Mouse (Mus musculus) forebrain, postnatal 0 days (tissue): Measurements from ENCODE around the gene Hoxb8. TPM values are rescaled to one million over a fixed set of nuclear protein-coding genes. Genes with fewer than 3 reads are reported as not detected.

ENCODE experiments used
- ATAC-seq: fragments of 200-750 bp; cut with Nextera tagmentation; 2 replicates; pipeline ENCODE4 v1.8.0; 2017; ENCODE audit warnings: mild to moderate bottlenecking, moderate library complexity
- DNase-seq: peaks from one replicate; pipeline ENCODE4 v3.0.0-alpha.2; 2015
- H3K27ac ChIP-seq: fragments of 300-500 bp; sonication (generic); 2 replicates; pipeline ENCODE4 v1.5.1; 2014; ENCODE audit warnings: low read depth, mild to moderate bottlenecking, antibody characterized with exemption, low read length, moderate library complexity, mixed read lengths
- H3K27me3 ChIP-seq: fragments of 300-500 bp; sonication (generic); 2 replicates; pipeline ENCODE4 v1.6.1; 2014; ENCODE audit warnings: mild to moderate bottlenecking, low read length, mixed read lengths; ENCODE audit not compliant: insufficient read depth
- H3K36me3 ChIP-seq: fragments of 300-500 bp; sonication (generic); 2 replicates; pipeline ENCODE4 v1.6.1; 2014; ENCODE audit warnings: mild to moderate bottlenecking, moderate library complexity; ENCODE audit not compliant: insufficient read depth
- H3K4me1 ChIP-seq: fragments of 300-500 bp; sonication (generic); 2 replicates; pipeline ENCODE4 v1.6.1; 2014; ENCODE audit warnings: antibody characterized with exemption; ENCODE audit not compliant: insufficient read depth
- H3K4me2 ChIP-seq: fragments of 300-500 bp; sonication (generic); 2 replicates; pipeline ENCODE4 v1.6.1; 2014; ENCODE audit warnings: low read depth, mild to moderate bottlenecking, moderate library complexity
- H3K4me3 ChIP-seq: fragments of 300-500 bp; sonication (generic); 2 replicates; pipeline ENCODE4 v1.5.1; 2014; ENCODE audit warnings: low read depth, low read length, mixed read lengths
- H3K9ac ChIP-seq: fragments of 300-500 bp; sonication (generic); 2 replicates; pipeline ENCODE4 v1.6.1; 2014; ENCODE audit warnings: mild to moderate bottlenecking
- H3K9me3 ChIP-seq: fragments of 300-500 bp; sonication (generic); 2 replicates; pipeline ENCODE4 v1.6.1; 2016; ENCODE audit warnings: low read length
- CTCF ChIP-seq: sonication (generic); IDR thresholded peaks from 2 replicates; pipeline ENCODE4 v1.5.1; 2016; ENCODE audit warnings: antibody characterized with exemption, control low read depth, low read depth
- WGBS: fragments of 180-500 bp; shearing (Covaris S2); extraction: QIAGEN DNeasy Blood & Tissue Kit; methylation state at CpG from one replicate; pipeline ENCODE4 v1.1.7; 2014; 5-methylcytosine and 5-hydroxymethylcytosine counted together
- polyA plus RNA-seq: library from polyadenylated mRNA; unstranded; fragments of >200 nt; fragmentation: Nextera tagmentation; extraction: Ambion mirVana; gene quantifications from 2 replicates; pipeline ENCODE4 v1.2.1, GENCODE M21; 2015
- total RNA-seq: library from RNA; depleted of rRNA; stranded (reverse); fragments of >200 nt; gene quantifications from 2 replicates; pipeline ENCODE4 v1.2.3, GENCODE M21; 2014

The Hoxb8 gene
- total and polyA plus RNA-seq, 2 experiments from 2014 or later: not detected

DNA sequence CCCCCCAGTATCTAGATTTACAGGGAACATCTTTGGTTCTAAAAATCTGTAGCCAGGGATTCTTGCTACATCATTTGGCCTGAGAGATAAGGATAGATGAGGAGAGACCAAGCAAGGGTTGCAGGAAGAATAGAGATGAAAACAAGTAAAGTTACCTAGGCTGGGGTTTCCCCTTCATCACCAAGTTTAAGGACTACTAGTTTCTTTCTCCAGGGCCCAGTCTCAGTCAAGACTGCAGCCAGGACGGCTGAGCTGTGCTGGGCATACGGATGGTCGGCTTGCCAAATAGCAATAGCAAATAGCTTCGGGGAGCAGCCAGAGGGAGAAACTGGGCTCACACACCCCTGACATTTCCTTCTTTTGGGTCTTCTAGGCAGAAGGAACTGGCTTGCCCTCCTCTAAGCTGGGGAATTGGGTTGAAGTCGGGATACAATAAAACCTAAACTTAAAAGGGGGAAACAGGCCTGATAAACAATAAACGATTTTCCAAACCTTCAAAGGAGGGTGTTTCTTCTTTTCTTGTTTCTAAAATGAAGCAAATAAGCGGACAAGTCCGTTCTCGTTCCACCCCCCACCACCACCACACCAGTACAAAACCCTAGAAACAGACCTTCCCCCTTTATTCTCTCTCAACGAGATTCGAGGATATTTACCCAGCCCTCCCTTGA lies 16.4 kb downstream of the Hoxb8 start:
- Histone ChIP-seq H3K4me1 (no peaks in the 10 kb centered on the region), H3K4me2 (no peak overlapping the region), H3K9ac (no peak overlapping the region), H3K9me3 (no peaks in the 10 kb centered on the region), H3K36me3 (no peaks in the 10 kb centered on the region), H3K27ac (no peak overlapping the region), H3K4me3 (no peak overlapping the region), H3K27me3 (peaks cover 100% of the 10 kb centered on the region)
- ATAC-seq (no peak), DNase-seq (peak; percentile 52)
- 2% methylated on average over 11 of the region's 11 CpGs for WGBS
- no peak for TF ChIP-seq CTCF

GRCm38 (mm10) chr11:96298895-96299667 lies 17.4 kb downstream of the Hoxb8 start:
- no peak for DNase-seq
- no peak overlapping the region for H3K9ac ChIP-seq
- WGBS: 2% methylated on average over 66 of the region's 66 CpGs
- ATAC-seq: no peak
- no peak overlapping the region for H3K4me3 ChIP-seq
- H3K4me1 ChIP-seq: no peaks in the 10 kb centered on the region
- H3K27ac ChIP-seq: no peak overlapping the region
- H3K9me3 ChIP-seq: no peaks in the 10 kb centered on the region
- no peak for TF ChIP-seq CTCF
- no peaks in the 10 kb centered on the region for H3K36me3 ChIP-seq
- H3K27me3 ChIP-seq: peaks cover 100% of the 10 kb centered on the region
- no peak overlapping the region for H3K4me2 ChIP-seq

DNA sequence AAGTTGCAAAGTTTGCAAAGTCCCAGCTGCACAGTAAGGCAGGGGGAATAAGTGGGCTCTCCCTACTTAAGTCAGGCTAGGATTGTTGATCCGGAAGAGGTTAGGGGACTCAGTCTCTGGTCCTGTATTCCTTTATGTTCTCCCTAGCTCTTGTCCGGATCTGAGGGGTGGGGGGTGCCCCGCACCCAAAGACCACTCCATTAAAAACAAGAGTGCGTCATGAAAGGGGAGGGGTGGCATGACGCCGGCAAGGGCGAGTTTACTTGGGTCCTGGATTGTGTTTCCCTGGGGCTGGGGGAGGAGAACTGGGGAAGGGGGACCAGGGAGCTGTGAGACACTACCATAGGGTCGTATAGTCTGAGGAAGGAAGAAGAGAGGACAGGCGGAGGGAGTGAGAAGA lies 18.1 kb downstream of the Hoxb8 start:
- Histone ChIP-seq H3K4me1 (no peaks in the 10 kb centered on the region), H3K36me3 (no peaks in the 10 kb centered on the region), H3K4me2 (no peak overlapping the region), H3K27me3 (peaks cover 100% of the 10 kb centered on the region), H3K9ac (no peak overlapping the region), H3K4me3 (no peak overlapping the region), H3K27ac (no peak overlapping the region), H3K9me3 (no peaks in the 10 kb centered on the region)
- no peak for DNase-seq
- no peak for TF ChIP-seq CTCF
- WGBS: under 1% methylated on average over 9 of the region's 9 CpGs
- no peak for ATAC-seq

- H3K4me2 ChIP-seq: no peak overlapping the region
- H3K27ac ChIP-seq: no peak overlapping the region
- peaks cover 100% of the 10 kb centered on the region for H3K27me3 ChIP-seq
- H3K36me3 ChIP-seq: no peaks in the 10 kb centered on the region
- no peak overlapping the region for H3K9ac ChIP-seq
- H3K4me1 ChIP-seq: no peaks in the 10 kb centered on the region
- WGBS: 2% methylated on average over 34 of the region's 35 CpGs
- ATAC-seq (no peak), DNase-seq (no peak)
- no peaks in the 10 kb centered on the region for H3K9me3 ChIP-seq
- H3K4me3 ChIP-seq: no peak overlapping the region
- TF ChIP-seq CTCF: no peak
These were observed 18.8 kb downstream of the Hoxb8 start for GRCm38 (mm10) chr11:96300354-96301063.

GRCm38 (mm10) chr11:96301064-96301431 lies 19.3 kb downstream of the Hoxb8 start:
- 8% methylated on average over 10 of the region's 10 CpGs for WGBS
- H3K36me3 ChIP-seq: no peaks in the 10 kb centered on the region
- H3K27ac ChIP-seq: no peak overlapping the region
- H3K4me1 ChIP-seq: no peaks in the 10 kb centered on the region
- H3K4me3 ChIP-seq: no peak overlapping the region
- ATAC-seq (no peak), DNase-seq (no peak)
- peaks cover 100% of the 10 kb centered on the region for H3K27me3 ChIP-seq
- TF ChIP-seq CTCF: no peak
- no peak overlapping the region for H3K4me2 ChIP-seq
- no peak overlapping the region for H3K9ac ChIP-seq
- no peaks in the 10 kb centered on the region for H3K9me3 ChIP-seq

- Histone ChIP-seq H3K9me3 (no peaks in the 10 kb centered on the region), H3K4me3 (no peak overlapping the region), H3K36me3 (no peaks in the 10 kb centered on the region), H3K27me3 (peaks cover 100% of the 10 kb centered on the region), H3K4me2 (no peak overlapping the region), H3K9ac (no peak overlapping the region), H3K4me1 (no peaks in the 10 kb centered on the region), H3K27ac (no peak overlapping the region)
- DNase-seq (no peak), ATAC-seq (no peak)
- 2% methylated on average over 15 of the region's 15 CpGs for WGBS
- TF ChIP-seq CTCF: no peak
These were observed 20.1 kb downstream of the Hoxb8 start for GRCm38 (mm10) chr11:96301837-96302236.
